Mouse (Mus musculus) left cerebral cortex, adult 18-20 months (tissue): Measurements from ENCODE around the gene Gabarap. TPM values are rescaled to one million over a fixed set of nuclear protein-coding genes. Genes with fewer than 3 reads are reported as not detected.
"Not testable (repeated sequence)": the region's sequence is repeated elsewhere in the genome, so short reads cannot be mapped to it uniquely, and the experiment has no call there.

ENCODE experiments used
- DNase-seq, 2 experiments: peaks; one replicate each; pipeline ENCODE4 v3.0.0; 2021 to 2022; ENCODE audit warnings: low spot score in 2 of 2, mixed read lengths in 1 of 2
- long read RNA-seq, 2 experiments: library from polyadenylated mRNA; stranded (forward); transcript quantifications; one replicate each; pipeline ENCODE4 v2.0.0; 2021
- total RNA-seq, 2 experiments: library from RNA; stranded (reverse); gene quantifications; 2 replicates each; pipeline ENCODE4 v1.2.3; 2021

The Gabarap gene
- 100 to 1,000 TPM; 231 to 236 TPM for total RNA-seq
- long read RNA-seq, experiment 1, transcript Gabarap-201 (4 exons, 1,351 nt) = major isoform, 179 of 184 reads
- long read RNA-seq, experiment 1, partial matches to known transcripts = 1 of 184 reads
- long read RNA-seq, experiment 1, other reads (novel, unspliced or antisense) = 3 of 184 reads
- long read RNA-seq, experiment 2, transcript Gabarap-201 (4 exons, 1,351 nt) = major isoform, 140 of 143 reads
- long read RNA-seq, experiment 2, partial matches to known transcripts = 0 of 143 reads
- long read RNA-seq, experiment 2, other reads (novel, unspliced or antisense) = 3 of 143 reads

- DNase-seq = peak; percentile 95 to 96
These were observed at the start of gene Gabarap for GRCm38 (mm10) chr11:69990850-69991691. Gabarap (plus strand) TSS chr11:69991143.

- no peak for DNase-seq
These were observed 45.7 kb upstream of the Gabarap start for GRCm38 (mm10) chr11:69945216-69945615.

GRCm38 (mm10) chr11:69945997-69946891 lies 44.7 kb upstream of the Gabarap start:
- no peak for DNase-seq

- DNase-seq = no peak
These were observed 43.4 kb upstream of the Gabarap start for GRCm38 (mm10) chr11:69947337-69948065.

GRCm38 (mm10) chr11:69948066-69948762 lies 42.7 kb upstream of the Gabarap start, which contains the start of gene Slc2a4:
Slc2a4 (minus strand) TSS chr11:69948188.
- no peak for DNase-seq

- peak; percentile 62 to 72 for DNase-seq
These were observed 42.2 kb upstream of the Gabarap start for GRCm38 (mm10) chr11:69948763-69949150.

- DNase-seq = no peak
These were observed 40.0 kb upstream of the Gabarap start for GRCm38 (mm10) chr11:69950807-69951459.

- no peak for DNase-seq
These were observed 38.7 kb upstream of the Gabarap start for GRCm38 (mm10) chr11:69952274-69952673.

- no peak for DNase-seq
These were observed 37.6 kb upstream of the Gabarap start for GRCm38 (mm10) chr11:69953267-69953915.

GRCm38 (mm10) chr11:69955618-69956017 lies 35.3 kb upstream of the Gabarap start:
- DNase-seq = not testable (repeated sequence)

GRCm38 (mm10) chr11:69956218-69956617 lies 34.7 kb upstream of the Gabarap start:
- no peak for DNase-seq

- no peak for DNase-seq
These were observed 30.3 kb upstream of the Gabarap start for GRCm38 (mm10) chr11:69960616-69961015.

- DNase-seq = no peak
These were observed 29.1 kb upstream of the Gabarap start for GRCm38 (mm10) chr11:69961841-69962240.

GRCm38 (mm10) chr11:69964650-69965270 lies 26.2 kb upstream of the Gabarap start, which contains the start of gene Cldn7:
Cldn7 (plus strand) TSS chr11:69964779.
- no peak for DNase-seq

GRCm38 (mm10) chr11:69965271-69966005 lies 25.5 kb upstream of the Gabarap start:
- DNase-seq = no peak

GRCm38 (mm10) chr11:69966006-69966859 lies 24.7 kb upstream of the Gabarap start:
- no peak for DNase-seq
